ENCODE assay signal across 32 mouse cellular contexts in genomic region chr3:58682336-58682735, GRCm38 (mm10). TPM values are rescaled to one million over a fixed set of nuclear protein-coding genes. Genes with fewer than 3 reads are reported as not detected.
DNase-seq lines count a peak whose midpoint lies in the region; ATAC-seq and TF ChIP-seq lines count a peak whose summit lies in the region.
"Had no signal": no experiment of that assay in that cellular context is flagged by ENCODE, and none has a peak within 500 bp of the region (broad histone marks: within the 10 kb centered on the region; RNA-seq: fewer than 3 reads in every experiment).

No protein-coding gene starts in this region.

- H3K4me1 ChIP-seq in lung, embryonic 14.5 days (ENCODE audit: insufficient read depth), result peaks cover 8% of the 10 kb centered on the region
- H3K4me1 ChIP-seq in liver, postnatal 0 days (ENCODE audit: insufficient read depth), result peaks cover 31% of the 10 kb centered on the region

- H3K36me3 ChIP-seq in lung, embryonic 14.5 days (ENCODE audit: insufficient read depth), result no peaks in the 10 kb centered on the region
- 0 out of 2 replicates have a peak, but pooled peaks cover 5% of the 10 kb centered on the region for H3K36me3 ChIP-seq in liver, postnatal 0 days (replicated peaks; ENCODE audit: insufficient read depth, low read length)
- H3K36me3 ChIP-seq: embryonic facial prominence, embryonic 12.5 days; heart, embryonic 15.5 days; hindbrain, embryonic 12.5 days; kidney, embryonic 15.5 days; midbrain, embryonic 12.5 days; neural tube, embryonic 13.5 days had no signal

- H3K27ac ChIP-seq in lung, embryonic 14.5 days (ENCODE audit: low read depth), result no peak overlapping the region
- H3K27ac ChIP-seq in liver, postnatal 0 days (ENCODE audit: low read depth), result peak overlapping the region; percentile 74
- H3K27ac ChIP-seq: embryonic facial prominence, embryonic 12.5 days; heart, embryonic 15.5 days; hindbrain, embryonic 12.5 days; kidney, embryonic 15.5 days; midbrain, embryonic 12.5 days; neural tube, embryonic 13.5 days; stomach, postnatal 0 days had no signal

- H3K4me3 ChIP-seq in lung, embryonic 14.5 days (ENCODE audit: low read depth, low read length), result no peak overlapping the region
- no peak overlapping the region for H3K4me3 ChIP-seq in liver, postnatal 0 days (ENCODE audit: low read depth, low read length)
- H3K4me3 ChIP-seq: embryonic facial prominence, embryonic 12.5 days; heart, embryonic 15.5 days; hindbrain, embryonic 12.5 days; kidney, embryonic 15.5 days; megakaryocyte, embryonic 14.5 days; midbrain, embryonic 12.5 days; myocyte; neural tube, embryonic 13.5 days had no signal

- no peaks in the 10 kb centered on the region for H3K27me3 ChIP-seq in lung, embryonic 14.5 days (ENCODE audit: insufficient read depth, low read length)
- H3K27me3 ChIP-seq in liver, postnatal 0 days (ENCODE audit: insufficient read depth, low read length), result no peaks in the 10 kb centered on the region
- H3K27me3 ChIP-seq: embryonic facial prominence, embryonic 12.5 days; heart, embryonic 15.5 days; hindbrain, embryonic 12.5 days; kidney, embryonic 15.5 days; megakaryocyte, embryonic 14.5 days; midbrain, embryonic 12.5 days; neural tube, embryonic 13.5 days had no signal

- ATAC-seq in lung, embryonic 14.5 days (ENCODE audit: insufficient read depth), result no peak
- ATAC-seq in liver, postnatal 0 days, result no peak
- ATAC-seq: CD4-positive, CD25-positive, alpha-beta regulatory T cell, adult 4 months; forebrain, embryonic 14.5 days; intestine, embryonic 16.5 days had no signal

- peak; percentile 54 for DNase-seq in adrenal gland, postnatal 14 days
- DNase-seq in adrenal gland, adult 18-20 months (ENCODE audit: low spot score in 2 of 2), result no peak
- DNase-seq in kidney, adult 9 months, result peak; percentile 45
- DNase-seq in kidney, postnatal 10 days, result no peak
- peak; percentile 9 for DNase-seq in lung, embryonic 14.5 days
- no peak for DNase-seq in lung, postnatal 14 days
- DNase-seq in liver, postnatal 0 days, result no peak
- DNase-seq: cerebellum, adult 11-12 months; cerebellum, adult 9-11 months; embryo, embryonic 11 days; layer of hippocampus, postnatal 36 days; left cerebral cortex, postnatal 4 days; lung, adult 2 months; lung, postnatal 4 days; right cerebral cortex, postnatal 4 days; thymus, adult 2 months; thymus, postnatal 36 days had no signal

- no peak overlapping the region for H3K4me2 ChIP-seq in lung, embryonic 14.5 days
- peak overlapping the region; percentile 15; the same call in 1 of the 2 replicates for H3K4me2 ChIP-seq in liver, postnatal 0 days (ENCODE audit: low read depth, low read length)
- H3K4me2 ChIP-seq: embryonic facial prominence, embryonic 12.5 days; heart, embryonic 15.5 days; hindbrain, embryonic 12.5 days; kidney, embryonic 15.5 days; midbrain, embryonic 12.5 days; neural tube, embryonic 13.5 days had no signal

- TF ChIP-seq EP300 in liver, postnatal 0 days (IDR thresholded peaks at IDR 0.05; ENCODE audit: low read depth), result no peak

- H3K9me3 ChIP-seq in lung, embryonic 14.5 days (ENCODE audit: low read depth, low read length), result no peaks in the 10 kb centered on the region
- H3K9me3 ChIP-seq in liver, postnatal 0 days (ENCODE audit: low read length), result no peaks in the 10 kb centered on the region
- H3K9me3 ChIP-seq: embryonic facial prominence, embryonic 12.5 days; heart, embryonic 15.5 days; hindbrain, embryonic 12.5 days; kidney, embryonic 15.5 days; megakaryocyte, embryonic 14.5 days; midbrain, embryonic 12.5 days; neural tube, embryonic 13.5 days had no signal

- TF ChIP-seq CTCF in lung, embryonic 14.5 days (IDR thresholded peaks at IDR 0.05; ENCODE audit: low read depth), result no peak
- no peak for TF ChIP-seq CTCF in liver, postnatal 0 days (IDR thresholded peaks at IDR 0.05; ENCODE audit: low read depth)

- 49% methylated on average over 4 of the region's 4 CpGs for WGBS in lung, embryonic 14.5 days
- 64% methylated on average over 4 of the region's 4 CpGs for WGBS in liver, postnatal 0 days (ENCODE audit: insufficient replicate concordance)

- H3K9ac ChIP-seq in lung, embryonic 14.5 days, result no peak overlapping the region
- no peak overlapping the region for H3K9ac ChIP-seq in liver, postnatal 0 days (replicated peaks)
- H3K9ac ChIP-seq: embryonic facial prominence, embryonic 12.5 days; heart, embryonic 15.5 days; hindbrain, embryonic 12.5 days; kidney, embryonic 15.5 days; midbrain, embryonic 12.5 days; neural tube, embryonic 13.5 days had no signal

RNA-seq across cellular contexts. Expression of gene Siah2, which starts 9.9 kb away (rescaled TPM):
- total RNA-seq in adrenal gland, postnatal 14 days (2021), result 12.9 and 19.1 TPM in 2 replicates
- 10 to 100 TPM; 19.8 to 29.9 TPM for total RNA-seq in adrenal gland, adult 18-20 months (2021)
- 6.8 and 7.4 TPM in 2 replicates for polyA plus RNA-seq in lung, embryonic 14.5 days (2014; fragmentation: Nextera tagmentation; extraction: Ambion mirVana)
- 7.1 and 8.6 TPM in 2 replicates for polyA plus RNA-seq in liver, postnatal 0 days (2015; fragmentation: Nextera tagmentation; extraction: Ambion mirVana)

RNA-seq across cellular contexts. Expression of gene Erich6, which starts 45.3 kb away (rescaled TPM):
- not detected in 2 replicates for total RNA-seq in adrenal gland, postnatal 14 days (2021)
- total RNA-seq in adrenal gland, adult 18-20 months (2021), result under 1 TPM in 1 of 2 experiments, not detected in 1; 0.48 TPM
- not detected in 2 replicates for polyA plus RNA-seq in lung, embryonic 14.5 days (2014; fragmentation: Nextera tagmentation; extraction: Ambion mirVana)
- polyA plus RNA-seq in liver, postnatal 0 days (2015; fragmentation: Nextera tagmentation; extraction: Ambion mirVana), result not detected in 2 replicates
- total RNA-seq: heart, postnatal 25 days had no signal
- polyA plus RNA-seq: CD4-positive, CD25-positive, alpha-beta regulatory T cell, adult 4 months; embryonic facial prominence, embryonic 12.5 days; intestine, embryonic 16.5 days; kidney, embryonic 15.5 days; large intestine, adult 2 months; spleen, adult 2 months; thymus, adult 2 months had no signal

Comparison
In these comparisons a context has a peak if more than half of its experiments do, and no peak if none do; other contexts are left out.
1. DNase-seq: peak in adrenal gland, postnatal 14 days (single experiment), kidney, adult 9 months (single experiment) and lung, embryonic 14.5 days (single experiment); none in adrenal gland, adult 18-20 months (0 of 2), kidney, postnatal 10 days (single experiment), lung, postnatal 14 days (single experiment) and liver, postnatal 0 days (single experiment).